Mouse (Mus musculus) embryonic fibroblast, embryonic 13.5 days (primary cell): ENCODE data around the gene Snrnp35. TPM values are rescaled to one million over a fixed set of nuclear protein-coding genes. Genes with fewer than 3 reads are reported as not detected.

Experiments
- H3K27ac ChIP-seq: 2 replicates; pipeline ENCODE4 v1.5.1; 2012; ENCODE audit warnings: low read length, control low read depth, inconsistent platforms; ENCODE audit not compliant: insufficient read depth
- H3K4me1 ChIP-seq: 2 replicates; pipeline ENCODE4 v1.6.1; 2011; ENCODE audit warnings: low read length; ENCODE audit not compliant: control insufficient read depth, insufficient read depth
- H3K4me3 ChIP-seq: 2 replicates; pipeline ENCODE4 v1.5.1; 2011; ENCODE audit warnings: mild to moderate bottlenecking, control low read depth, low read length; ENCODE audit not compliant: insufficient read depth
- CTCF ChIP-seq: IDR thresholded peaks from 2 replicates; pipeline ENCODE4 v1.5.1; 2011; ENCODE audit warnings: mild to moderate bottlenecking, control low read depth, low read length, moderate library complexity, borderline replicate concordance; ENCODE audit not compliant: insufficient read depth
- POLR2A ChIP-seq: IDR thresholded peaks from 2 replicates; pipeline ENCODE4 v1.6.1; 2011; ENCODE audit warnings: low read depth, mild to moderate bottlenecking, control low read depth, low read length, moderate library complexity
- polyA plus RNA-seq: library from polyadenylated mRNA; stranded (reverse); fragments of >200 nt; gene quantifications from 2 replicates; pipeline ENCODE4 v1.2.4, GENCODE M21; 2011; ENCODE audit warnings: low read depth; ENCODE audit not compliant: missing spikeins, insufficient read length

Gene Snrnp35
- polyA plus RNA-seq, 1 experiment, result 11.1 TPM

DNA sequence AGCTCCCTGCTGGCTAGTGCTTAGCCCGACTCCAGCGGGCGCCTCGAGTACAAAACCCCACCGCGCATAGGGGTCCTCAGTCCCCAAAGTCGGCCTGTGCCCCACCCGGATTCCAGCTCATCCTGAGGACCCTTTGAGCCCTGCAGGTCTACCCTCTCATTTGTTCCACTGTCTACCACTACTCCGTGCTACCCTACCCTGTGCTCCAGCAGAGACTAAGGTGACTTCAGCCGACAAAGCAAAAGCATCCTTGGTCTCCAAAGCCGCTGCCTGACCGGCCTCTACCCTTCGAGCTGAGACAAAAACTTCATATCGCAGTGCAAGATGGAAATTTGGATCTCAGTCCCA lies 48.6 kb downstream of the Snrnp35 start:
- Histone ChIP-seq H3K4me1 (no peaks in the 10 kb centered on the region), H3K27ac (no peak overlapping the region; the same call in 1 of the 2 replicates), H3K4me3 (peak overlapping the region; percentile 83)
- TF ChIP-seq POLR2A (no peak), CTCF (no peak)

DNA sequence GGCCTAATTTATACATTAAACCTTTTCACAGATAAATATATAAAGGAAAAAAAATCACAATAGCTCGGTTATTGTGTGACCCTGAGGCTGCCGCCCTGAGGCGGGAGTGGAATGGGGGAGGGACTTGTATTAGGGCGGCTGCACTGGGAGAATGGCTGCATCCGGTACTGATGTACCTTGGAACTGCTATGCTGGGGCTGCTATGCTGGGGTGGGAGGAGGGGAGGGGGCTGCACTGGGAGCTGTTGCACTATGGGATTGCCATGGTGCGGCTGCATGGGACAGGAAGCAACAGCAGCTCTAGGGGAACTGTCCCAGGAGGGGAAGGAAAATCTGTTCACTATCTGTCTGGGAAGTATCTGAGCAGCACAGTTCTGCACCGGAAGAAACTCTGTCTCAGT lies 49.5 kb downstream of the Snrnp35 start:
- TF ChIP-seq CTCF, result no peak
- TF ChIP-seq POLR2A, result no peak
- Histone ChIP-seq H3K4me3 (no peak overlapping the region), H3K27ac (no peak overlapping the region), H3K4me1 (0 out of 2 replicates have a peak, but pooled peaks cover 3% of the 10 kb centered on the region)

DNA sequence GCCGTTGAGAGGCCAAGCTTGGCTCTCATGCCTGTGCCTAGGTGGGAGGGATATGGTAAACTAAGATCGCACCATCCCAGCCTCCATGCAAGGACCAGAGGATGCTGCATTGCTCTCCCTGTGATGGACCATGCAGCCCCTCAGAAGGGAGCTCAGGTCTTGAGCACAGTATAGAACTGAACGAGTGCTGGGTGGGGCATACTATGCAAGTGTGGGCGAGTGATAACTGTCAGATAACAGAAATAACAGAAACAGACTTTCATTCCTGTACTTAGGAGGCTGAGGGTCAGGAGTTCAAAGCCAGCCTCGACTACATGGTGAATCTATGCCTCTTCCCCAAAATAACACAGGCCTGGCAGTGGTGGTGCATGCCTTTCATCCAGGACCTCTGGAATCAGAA lies 52.1 kb downstream of the Snrnp35 start:
- H3K4me3 ChIP-seq, result no peak overlapping the region
- no peak overlapping the region for H3K27ac ChIP-seq
- 0 out of 2 replicates have a peak, but pooled peaks cover 3% of the 10 kb centered on the region for H3K4me1 ChIP-seq
- TF ChIP-seq CTCF (no peak), POLR2A (no peak)

DNA sequence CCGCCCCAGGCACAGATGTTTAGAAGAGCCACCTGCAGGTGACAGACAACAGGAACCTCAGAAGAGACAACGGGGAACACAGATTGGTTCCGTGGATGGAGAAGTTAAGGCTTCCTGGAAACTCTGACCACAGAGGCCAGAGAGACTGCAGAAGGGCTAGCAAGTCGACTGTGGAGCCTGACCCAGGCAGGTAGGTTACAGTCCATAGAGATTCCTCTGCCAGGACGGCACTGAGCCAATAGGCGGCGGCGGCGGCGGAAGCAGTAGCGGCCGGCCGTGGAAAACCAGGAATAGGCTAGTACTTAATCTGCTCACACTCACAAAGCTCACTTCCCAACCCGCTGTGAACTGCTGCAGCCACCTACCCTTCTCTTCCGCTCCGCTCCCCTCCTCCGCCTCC lies 53.8 kb downstream of the Snrnp35 start:
- H3K4me3 ChIP-seq, result no peak overlapping the region
- TF ChIP-seq POLR2A (peak; percentile 28; the same call in 1 of the 2 replicates), CTCF (no peak)
- H3K4me1 ChIP-seq, result 0 out of 2 replicates have a peak, but pooled peaks cover 3% of the 10 kb centered on the region
- no peak overlapping the region for H3K27ac ChIP-seq

DNA sequence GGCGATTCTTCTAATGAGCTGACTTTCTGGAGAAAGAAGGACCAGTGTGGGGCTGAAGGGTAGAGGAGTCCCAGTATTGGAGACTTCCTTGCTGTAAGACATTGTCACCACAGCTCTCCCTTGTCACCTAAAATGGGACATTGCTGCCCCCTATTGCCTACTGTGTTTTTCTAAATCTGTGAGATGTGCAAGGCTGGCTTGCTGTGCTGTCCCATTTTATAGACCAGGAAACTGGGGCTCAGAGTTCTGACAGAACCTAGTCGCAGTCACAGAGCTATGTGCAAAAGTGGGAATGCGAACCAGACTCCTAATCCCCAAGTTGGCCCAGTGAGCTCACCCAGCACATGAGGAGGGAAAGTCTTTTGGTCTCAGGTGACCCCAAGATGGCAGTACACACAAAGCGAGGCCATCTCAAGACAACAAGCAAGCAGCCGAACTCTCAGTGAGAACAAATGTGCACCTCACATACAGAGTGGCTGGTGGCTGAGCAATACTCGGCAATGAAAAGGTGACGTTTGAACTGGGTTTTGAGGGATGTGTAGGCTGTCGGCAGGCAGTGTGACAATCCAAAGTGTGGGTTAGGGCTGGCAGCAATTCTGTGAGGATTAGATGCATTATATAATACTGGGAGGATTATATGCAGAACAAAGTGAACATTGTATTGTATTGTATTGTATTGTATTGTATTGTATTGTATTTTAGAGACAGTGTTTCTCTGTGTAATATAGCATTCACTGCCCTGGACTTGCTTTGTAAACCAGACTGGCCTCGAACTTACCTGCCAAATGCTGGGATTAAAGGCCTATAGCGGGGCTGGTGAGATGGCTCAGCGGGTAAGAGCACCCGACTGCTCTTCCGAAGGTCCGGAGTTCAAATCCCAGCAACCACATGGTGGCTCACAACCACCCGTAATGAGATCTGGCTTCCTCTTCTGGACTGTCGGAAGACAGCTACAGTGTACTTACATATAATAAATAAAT lies 56.2 kb downstream of the Snrnp35 start:
- Histone ChIP-seq H3K4me1 (peaks cover 4% of the 10 kb centered on the region), H3K27ac (no peak overlapping the region)

DNA sequence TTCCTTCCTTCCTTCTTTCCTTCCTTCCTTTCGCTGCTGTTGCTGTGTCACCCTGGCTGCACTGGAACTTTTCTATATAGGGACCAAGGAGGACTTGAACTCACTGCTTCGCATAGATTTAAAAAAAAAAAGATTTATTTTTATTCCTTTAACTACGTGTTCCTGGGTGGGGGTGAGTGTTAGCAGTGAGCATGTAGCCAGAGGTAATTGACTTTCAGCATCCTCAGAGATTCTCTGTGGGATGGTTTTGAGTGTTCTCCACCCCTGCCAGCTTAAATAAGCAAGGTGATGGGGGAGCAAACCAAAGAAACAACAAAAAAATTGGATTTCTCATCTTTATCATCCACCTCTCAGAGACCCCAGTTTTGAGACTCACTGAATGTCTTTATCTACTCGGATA lies 57.0 kb downstream of the Snrnp35 start:
- peaks cover 4% of the 10 kb centered on the region for H3K4me1 ChIP-seq
- TF ChIP-seq CTCF (no peak), POLR2A (no peak)
- no peak overlapping the region for H3K4me3 ChIP-seq
- no peak overlapping the region for H3K27ac ChIP-seq

More for the DNA sequence above, 56.2 kb downstream of the Snrnp35 start:
- TF ChIP-seq POLR2A, result no peak
- no peak for TF ChIP-seq CTCF
- H3K4me3 ChIP-seq, result no peak overlapping the region

DNA sequence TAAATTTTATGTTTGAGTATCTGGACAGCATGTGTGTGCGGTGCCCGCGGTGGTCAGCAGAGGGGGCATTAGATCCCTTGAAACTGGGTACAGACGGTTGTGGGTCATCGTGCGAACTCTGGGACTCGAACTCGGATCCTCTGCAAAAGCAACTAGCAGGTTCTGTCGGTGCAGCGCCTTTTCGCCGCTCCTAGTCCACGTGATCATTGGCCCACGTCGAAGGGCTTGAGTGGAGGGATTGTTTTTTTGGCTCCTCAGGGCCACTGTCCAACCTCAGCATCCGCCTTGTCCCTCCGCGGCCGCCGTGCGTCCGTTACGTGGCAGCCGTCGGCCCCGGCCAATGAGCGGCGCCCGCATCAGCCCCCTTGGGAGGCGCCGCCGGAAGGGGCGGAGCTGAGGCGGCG lies 57.5 kb downstream of the Snrnp35 start, which contains the start of gene Tmed2:
Gene Tmed2, plus strand, starts transcription at position 313 of the 404 bp plus-strand sequence.
- H3K27ac ChIP-seq, result peak within 1 kb of the TSS; percentile 90
- H3K4me3 ChIP-seq, result peak within 1 kb of the TSS; percentile 82
- TF ChIP-seq POLR2A (peak; percentile 42; the same call in 1 of the 2 replicates), CTCF (no peak)
- H3K4me1 ChIP-seq, result peaks cover 4% of the 10 kb centered on the region

Other genes starting within 250 kb of the Snrnp35 start
- 22.7 and 28.9 TPM in 2 replicates for gene Pitpnm2, start 233.4 kb upstream of the Snrnp35 start, polyA plus RNA-seq
- gene Mphosph9, start 155.2 kb upstream of the Snrnp35 start, polyA plus RNA-seq, result 9.4 and 15.0 TPM in 2 replicates
- gene 2810006K23Rik, start 155.0 kb upstream of the Snrnp35 start, polyA plus RNA-seq, result 11.8 and 12.9 TPM in 2 replicates
- gene Cdk2ap1, start 120.1 kb upstream of the Snrnp35 start, polyA plus RNA-seq, result 179 and 242 TPM in 2 replicates
- gene Sbno1, start 57.1 kb upstream of the Snrnp35 start, polyA plus RNA-seq, result 77.5 and 90.2 TPM in 2 replicates
- 89.9 and 94.2 TPM in 2 replicates for gene Kmt5a, start 43.2 kb upstream of the Snrnp35 start, polyA plus RNA-seq
- gene Rilpl2, start 4.8 kb upstream of the Snrnp35 start, polyA plus RNA-seq, result 12.2 and 13.8 TPM in 2 replicates
- gene Rilpl1, start 48.3 kb downstream of the Snrnp35 start, polyA plus RNA-seq, result 19.8 and 23.2 TPM in 2 replicates
- 510 and 665 TPM in 2 replicates for gene Tmed2, start 57.6 kb downstream of the Snrnp35 start, polyA plus RNA-seq
- gene Ddx55, start 69.7 kb downstream of the Snrnp35 start, polyA plus RNA-seq, result 8.1 and 9.2 TPM in 2 replicates
- 43.6 and 49.8 TPM in 2 replicates for gene Eif2b1, start 96.0 kb downstream of the Snrnp35 start, polyA plus RNA-seq
- gene Gtf2h3, start 96.0 kb downstream of the Snrnp35 start, polyA plus RNA-seq, result 39.9 and 48.2 TPM in 2 replicates
- gene Atp6v0a2, start 145.4 kb downstream of the Snrnp35 start, polyA plus RNA-seq, result 46.6 and 50.4 TPM in 2 replicates
- 0.25 and 0.30 TPM in 2 replicates for gene Dnah10, start 242.0 kb downstream of the Snrnp35 start, polyA plus RNA-seq